Mouse (Mus musculus) spleen, postnatal 4 days (tissue): ENCODE data around the gene Cse1l.

Source experiments
- DNase-seq, 2 experiments: peaks; one replicate each; pipeline ENCODE4 v3.0.0; 2022; ENCODE audit warnings: low spot score in 2 of 2

Cse1l gene

GRCm38 (mm10) chr2:166905711-166906522 lies at the start of gene Cse1l:
Gene Cse1l, plus strand, starts transcription at chr2:166906040.
- peak; percentile 98 to 100 for DNase-seq

DNA sequence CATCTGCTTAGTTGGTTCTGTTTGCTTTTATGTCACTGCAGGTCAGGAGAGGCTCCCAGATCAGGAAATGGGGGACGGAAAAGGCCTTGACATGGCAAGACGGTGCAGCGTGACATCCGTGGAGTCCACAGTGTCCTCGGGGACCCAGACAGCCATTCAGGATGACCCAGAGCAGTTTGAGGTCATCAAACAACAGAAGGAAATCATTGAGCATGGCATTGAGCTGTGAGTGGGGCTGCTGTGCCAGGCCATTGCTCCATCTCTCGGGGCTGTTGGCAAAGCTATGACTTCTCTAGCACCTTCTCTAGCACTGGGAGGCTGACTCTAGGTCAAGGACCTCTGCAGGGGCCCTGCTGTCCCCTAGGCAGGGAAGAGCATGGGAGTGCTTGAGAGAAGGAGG lies 49.5 kb upstream of the Cse1l start:
- no peak for DNase-seq

DNA sequence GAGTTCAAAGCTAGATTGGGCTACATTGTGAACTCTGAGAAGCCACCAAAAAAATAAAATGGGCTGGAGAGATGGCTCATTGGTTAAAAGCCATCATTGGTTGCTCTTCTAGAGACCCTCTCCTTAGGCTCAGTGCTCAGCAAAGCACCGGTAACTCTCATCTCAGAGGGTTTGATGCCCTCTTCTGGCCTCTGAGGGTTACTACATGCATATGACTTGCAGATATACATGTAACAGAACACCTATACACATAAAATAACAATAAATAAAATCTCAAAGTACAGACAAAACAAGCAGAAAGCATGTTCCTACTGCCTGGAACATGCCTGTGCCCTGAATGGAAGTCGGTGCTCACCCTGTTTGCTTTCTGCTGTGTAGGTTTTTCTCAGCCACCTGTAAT lies 48.7 kb upstream of the Cse1l start:
- DNase-seq = no peak

- no peak for DNase-seq
Measured at GRCm38 (mm10) chr2:166859214-166859613, 46.6 kb upstream of the Cse1l start.

GRCm38 (mm10) chr2:166862505-166862904 lies 43.3 kb upstream of the Cse1l start:
- DNase-seq = no peak

- DNase-seq = no peak
Measured at GRCm38 (mm10) chr2:166865476-166865875, 40.4 kb upstream of the Cse1l start.

- no peak for DNase-seq
Measured at GRCm38 (mm10) chr2:166870271-166870865, 35.5 kb upstream of the Cse1l start.

DNA sequence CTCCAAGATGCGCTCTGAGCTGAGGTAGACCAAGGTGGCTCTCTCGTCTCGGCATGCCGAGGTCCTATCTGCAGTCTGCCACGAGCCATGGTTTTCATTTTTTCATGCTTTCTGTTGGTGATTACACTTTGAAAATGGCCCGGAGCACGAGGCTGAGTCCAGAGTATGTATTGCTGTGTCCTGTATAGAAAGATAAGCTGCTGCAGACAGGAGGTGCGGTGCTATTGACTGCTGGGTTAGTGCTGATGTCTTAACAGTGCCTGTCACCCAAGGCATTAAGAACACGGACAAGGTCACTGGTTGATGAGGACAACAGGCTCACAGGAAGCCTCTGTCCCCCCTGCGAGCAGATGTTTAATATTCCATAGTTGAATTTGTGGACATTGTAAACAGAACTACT lies 34.9 kb upstream of the Cse1l start:
- no peak for DNase-seq

DNA sequence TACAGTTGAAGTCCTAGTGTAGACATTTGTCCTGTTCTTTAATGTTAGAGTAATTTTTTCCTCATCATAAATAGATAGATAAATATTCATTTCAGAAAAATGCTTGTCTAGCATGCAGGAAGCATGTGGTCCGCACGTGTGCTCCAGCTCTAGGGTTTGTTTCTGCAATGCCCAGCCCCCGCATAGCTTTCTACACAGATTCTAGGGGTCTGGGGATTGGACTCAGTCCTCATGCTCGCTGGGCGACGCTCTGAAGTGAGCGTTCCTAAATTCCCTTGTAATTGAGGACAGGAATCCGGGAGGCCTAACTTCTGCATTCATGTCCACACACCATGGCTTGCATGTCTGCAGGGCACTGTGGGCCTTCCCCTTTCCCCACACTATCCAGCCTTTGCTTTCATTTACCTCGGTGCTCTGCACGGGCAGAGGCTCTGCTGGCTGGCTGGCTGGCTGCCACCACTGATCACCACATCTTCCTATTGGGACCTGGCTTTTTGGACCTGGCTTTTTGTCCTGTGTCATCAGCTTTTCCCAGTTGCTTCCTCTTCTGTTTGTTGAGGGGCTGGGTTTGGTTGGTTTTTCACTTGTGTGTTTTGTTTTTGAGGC lies 31.1 kb upstream of the Cse1l start:
- no peak for DNase-seq

DNA sequence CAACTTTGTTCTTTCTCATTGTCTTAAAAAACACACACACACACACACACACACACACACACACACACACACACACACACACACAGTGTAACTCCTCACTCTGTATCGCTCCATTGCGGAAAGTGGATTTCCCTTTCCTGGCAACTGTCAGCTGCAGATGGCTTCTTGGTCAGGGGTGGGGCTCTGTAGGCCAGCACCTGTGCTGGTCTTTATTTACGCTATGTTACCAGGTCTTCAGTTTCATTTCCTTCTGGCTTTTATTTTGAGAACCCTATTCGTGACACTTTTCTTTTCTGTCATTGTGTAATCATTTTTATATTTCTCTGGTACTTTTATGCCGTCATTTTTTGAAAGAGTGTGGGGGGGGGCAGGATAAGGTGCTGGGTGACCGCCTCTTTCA lies 30.3 kb upstream of the Cse1l start:
- no peak for DNase-seq

DNA sequence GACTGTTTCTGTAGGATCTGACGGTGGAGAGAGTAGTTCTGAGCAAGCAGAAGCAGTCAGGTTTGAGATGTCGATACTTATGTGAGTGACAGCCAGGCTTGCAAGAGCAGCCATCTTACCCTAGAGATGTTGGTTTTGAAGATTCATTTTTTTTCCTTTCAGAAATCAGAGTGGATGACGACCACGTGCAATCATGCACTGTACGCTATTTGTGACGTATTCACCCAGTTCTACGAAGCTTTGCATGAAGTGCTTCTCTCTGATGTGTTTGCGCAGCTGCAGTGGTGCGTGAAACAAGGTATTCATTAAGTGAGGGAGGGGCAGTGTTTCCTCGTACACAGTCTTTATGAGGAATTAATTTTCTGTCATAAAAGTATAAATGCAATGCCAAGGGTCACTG lies 29.5 kb upstream of the Cse1l start:
- no peak for DNase-seq

DNA sequence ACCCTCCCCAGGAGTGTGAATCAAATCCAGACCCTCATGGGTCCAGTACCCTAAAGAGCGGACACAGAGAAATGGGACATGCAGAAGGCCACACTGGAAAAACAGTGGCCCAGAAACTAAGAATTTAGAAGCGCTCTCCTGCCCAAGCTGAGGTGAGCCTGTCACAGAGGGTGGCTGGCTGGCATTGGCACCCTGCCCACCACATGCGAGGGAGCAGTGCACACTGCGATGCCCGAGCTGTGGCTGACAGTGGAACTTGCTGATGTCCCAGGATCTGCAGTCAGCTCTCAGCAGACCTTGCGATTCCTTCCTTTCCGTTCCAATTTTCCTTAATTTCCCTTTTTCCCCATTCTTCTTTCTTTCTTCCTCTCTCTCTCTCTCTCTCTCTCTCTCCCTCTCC lies 20.8 kb upstream of the Cse1l start:
- no peak for DNase-seq

GRCm38 (mm10) chr2:166885619-166886018 lies 20.2 kb upstream of the Cse1l start:
- DNase-seq = no peak

GRCm38 (mm10) chr2:166886231-166886630 lies 19.6 kb upstream of the Cse1l start:
- no peak for DNase-seq

- no peak for DNase-seq
Measured at GRCm38 (mm10) chr2:166887816-166888215, 18.0 kb upstream of the Cse1l start.

- no peak for DNase-seq
Measured at GRCm38 (mm10) chr2:166891366-166891880, 14.4 kb upstream of the Cse1l start.

- no peak for DNase-seq
Measured at GRCm38 (mm10) chr2:166892158-166892680, 13.6 kb upstream of the Cse1l start.

- DNase-seq = no peak
Measured at GRCm38 (mm10) chr2:166893036-166893435, 12.8 kb upstream of the Cse1l start.

- DNase-seq = no peak
Measured at GRCm38 (mm10) chr2:166896368-166896767, 9.5 kb upstream of the Cse1l start.

- DNase-seq = no peak
Measured at GRCm38 (mm10) chr2:166896974-166897373, 8.9 kb upstream of the Cse1l start.

DNA sequence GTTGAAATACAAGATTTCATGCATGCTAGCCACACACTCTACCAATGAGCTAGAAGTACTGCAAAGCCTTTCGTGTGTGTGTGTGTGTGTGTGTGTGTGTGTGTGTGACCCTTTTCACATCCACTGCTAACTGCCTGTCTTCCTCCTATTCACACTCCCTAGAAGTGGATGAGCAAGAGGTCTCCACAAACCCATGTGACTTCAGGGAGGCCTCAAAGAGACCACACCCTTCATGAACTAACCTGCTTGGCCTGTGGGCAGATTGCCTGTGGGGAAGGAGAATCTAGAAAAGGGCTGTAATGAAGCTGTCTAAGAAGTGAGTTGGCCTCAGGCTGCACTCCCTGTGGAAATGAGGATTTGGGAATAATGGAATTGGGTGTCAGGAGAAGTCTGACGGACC lies 6.7 kb upstream of the Cse1l start:
- DNase-seq = no peak

DNA sequence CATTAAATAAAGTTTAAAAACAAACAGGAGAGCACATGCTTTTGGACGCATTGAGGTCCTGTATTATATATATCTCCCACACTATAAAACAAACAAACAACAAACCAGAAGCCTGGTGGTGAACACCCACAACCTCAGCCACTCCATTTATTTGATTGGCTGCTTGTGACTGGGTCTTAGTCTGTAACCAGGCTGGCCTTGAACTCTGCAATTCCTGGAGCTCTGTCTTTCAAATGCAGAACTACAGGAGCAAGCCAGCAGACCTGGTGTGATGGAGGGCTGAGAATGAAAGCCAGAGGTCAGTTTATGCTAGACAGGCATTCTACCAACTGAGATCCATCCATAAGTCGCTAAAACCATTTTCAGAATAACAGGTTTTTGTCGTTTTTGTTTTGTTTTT lies 6.1 kb upstream of the Cse1l start:
- DNase-seq = no peak
